Mouse (Mus musculus) heart, embryonic 12.5 days (tissue): ENCODE results near the gene Lst1. TPM values are rescaled to one million over a fixed set of nuclear protein-coding genes. Genes with fewer than 3 reads are reported as not detected.
A peak's percentile ranks its signal among the peaks of the same experiment; 100 is the strongest.

Experiments used
- ATAC-seq: fragments of 200-750 bp; cut with Nextera tagmentation; 2 replicates; pipeline ENCODE4 v1.8.0; 2017; ENCODE audit warnings: moderate TSS enrichment, moderate library complexity; ENCODE audit not compliant: insufficient number of reproducible peaks, low FRiP score
- H3K27ac ChIP-seq: fragments of 300-500 bp; sonication (generic); 2 replicates; pipeline ENCODE4 v1.5.1; 2016; ENCODE audit warnings: mild to moderate bottlenecking, moderate library complexity; ENCODE audit not compliant: poor library complexity, severe bottlenecking
- H3K27me3 ChIP-seq: fragments of 300-500 bp; sonication (generic); replicated peaks from 2 replicates; pipeline ENCODE4 v1.6.1; 2016; ENCODE audit warnings: mild to moderate bottlenecking, moderate library complexity
- H3K36me3 ChIP-seq: fragments of 300-500 bp; sonication (generic); 2 replicates; pipeline ENCODE4 v1.6.1; 2016; ENCODE audit warnings: mild to moderate bottlenecking, moderate library complexity
- H3K4me1 ChIP-seq: fragments of 300-500 bp; sonication (generic); replicated peaks from 2 replicates; pipeline ENCODE4 v1.6.1; 2016; ENCODE audit warnings: mild to moderate bottlenecking
- H3K4me2 ChIP-seq: fragments of 300-500 bp; sonication (generic); 2 replicates; pipeline ENCODE4 v1.6.1; 2016; ENCODE audit warnings: mild to moderate bottlenecking, moderate library complexity
- H3K4me3 ChIP-seq: fragments of 300-500 bp; sonication (generic); 2 replicates; pipeline ENCODE4 v1.5.1; 2016; ENCODE audit warnings: mild to moderate bottlenecking
- H3K9ac ChIP-seq: fragments of 300-500 bp; sonication (generic); 2 replicates; pipeline ENCODE4 v1.6.1; 2016; ENCODE audit warnings: mild to moderate bottlenecking, moderate library complexity
- H3K9me3 ChIP-seq: fragments of 300-500 bp; sonication (generic); replicated peaks from 2 replicates; pipeline ENCODE4 v1.6.1; 2016; ENCODE audit warnings: mild to moderate bottlenecking, moderate library complexity
- WGBS: fragments of 180-500 bp; shearing (Covaris S2); methylation state at CpG from one replicate; pipeline ENCODE4 v1.1.7; 2016; 5-methylcytosine and 5-hydroxymethylcytosine counted together
- polyA plus RNA-seq: library from polyadenylated mRNA; unstranded; fragments of >200 nt; fragmentation: Nextera tagmentation; extraction: Ambion mirVana; gene quantifications from 2 replicates; pipeline ENCODE4 v1.2.1, GENCODE M21; 2016

Gene Lst1
- polyA plus RNA-seq, 1 experiment from 2014 or later = 5.2 TPM

DNA sequence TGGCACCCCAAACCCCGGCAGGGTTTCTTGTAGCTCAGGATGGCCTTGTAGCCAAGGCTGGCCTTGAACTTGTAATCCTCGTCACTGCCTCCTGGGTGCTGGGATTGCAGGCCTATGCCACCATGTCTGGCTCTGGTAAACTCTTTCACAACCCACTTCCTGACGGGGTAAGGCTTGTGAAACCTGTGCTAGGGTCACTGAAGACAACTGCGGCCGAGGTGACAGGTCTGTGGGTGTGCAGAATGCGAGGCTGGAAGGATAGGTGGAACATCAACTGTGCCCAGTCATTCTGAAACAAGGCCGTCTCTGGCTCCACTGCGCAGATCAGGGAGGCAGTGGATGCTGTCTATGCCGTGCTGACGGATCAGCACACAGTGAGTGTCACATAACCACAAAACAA lies 42.8 kb upstream of the Lst1 start:
- no peaks in the 10 kb centered on the region for H3K9me3 ChIP-seq
- no peak overlapping the region for H3K4me3 ChIP-seq
- ATAC-seq = no peak
- H3K27me3 ChIP-seq = no peaks in the 10 kb centered on the region
- no peak overlapping the region for H3K27ac ChIP-seq
- WGBS = 90% methylated on average over 10 of the region's 10 CpGs
- H3K9ac ChIP-seq = no peak overlapping the region
- no peak overlapping the region for H3K4me2 ChIP-seq
- peaks cover 30% of the 10 kb centered on the region for H3K4me1 ChIP-seq
- peaks cover 50% of the 10 kb centered on the region for H3K36me3 ChIP-seq

DNA sequence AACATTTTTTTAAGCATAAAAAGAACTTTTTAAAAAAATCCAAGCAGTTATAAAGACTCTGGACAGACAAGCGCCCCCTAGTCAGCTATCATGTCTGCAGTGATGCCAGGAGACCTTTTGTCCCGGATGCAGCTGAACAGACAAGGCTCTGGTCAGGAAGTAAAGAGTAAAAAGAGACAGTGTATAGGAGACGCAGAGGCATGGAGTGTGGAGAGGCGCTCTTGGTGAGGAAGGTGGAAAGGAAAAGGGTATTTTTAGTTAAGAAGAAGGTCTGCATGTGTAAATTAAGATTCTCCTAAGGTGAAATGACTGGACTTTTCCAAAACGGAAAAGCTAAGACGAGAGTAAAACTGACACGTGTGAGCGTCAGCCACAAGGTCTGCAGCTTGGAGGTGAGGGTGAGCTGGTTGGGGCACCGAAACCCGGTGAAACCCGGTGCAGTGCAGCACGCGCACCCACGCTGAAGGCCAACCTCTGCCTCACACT lies 38.4 kb upstream of the Lst1 start:
- 75% methylated on average over 14 of the region's 14 CpGs for WGBS
- Histone ChIP-seq H3K9me3 (no peaks in the 10 kb centered on the region), H3K4me2 (no peak overlapping the region), H3K4me1 (peaks cover 10% of the 10 kb centered on the region; the same call in 1 of the 2 replicates), H3K4me3 (no peak overlapping the region), H3K27me3 (no peaks in the 10 kb centered on the region), H3K27ac (no peak overlapping the region), H3K9ac (no peak overlapping the region), H3K36me3 (peaks cover 66% of the 10 kb centered on the region)
- ATAC-seq = no peak

DNA sequence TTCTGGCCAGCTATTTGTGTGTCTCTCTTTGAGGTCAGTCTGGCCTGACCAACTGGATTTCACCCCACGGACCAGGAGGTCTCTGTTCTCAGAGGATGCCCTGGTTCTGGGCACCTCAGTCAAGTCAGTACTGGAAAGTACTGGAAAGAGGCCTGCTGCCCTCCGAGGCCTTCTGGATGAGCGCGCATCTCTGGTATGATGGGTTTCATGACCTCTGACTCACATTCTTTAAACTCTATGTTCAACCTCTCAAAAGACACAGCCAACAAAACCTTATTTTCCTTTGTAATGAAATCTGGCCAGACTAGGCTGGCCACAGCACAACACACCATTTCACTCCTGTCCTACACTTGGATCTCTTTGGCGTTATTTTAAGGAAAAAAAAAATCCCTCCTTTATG lies 37.2 kb upstream of the Lst1 start:
- H3K9ac ChIP-seq = no peak overlapping the region
- WGBS = 90% methylated on average over 5 of the region's 5 CpGs

DNA sequence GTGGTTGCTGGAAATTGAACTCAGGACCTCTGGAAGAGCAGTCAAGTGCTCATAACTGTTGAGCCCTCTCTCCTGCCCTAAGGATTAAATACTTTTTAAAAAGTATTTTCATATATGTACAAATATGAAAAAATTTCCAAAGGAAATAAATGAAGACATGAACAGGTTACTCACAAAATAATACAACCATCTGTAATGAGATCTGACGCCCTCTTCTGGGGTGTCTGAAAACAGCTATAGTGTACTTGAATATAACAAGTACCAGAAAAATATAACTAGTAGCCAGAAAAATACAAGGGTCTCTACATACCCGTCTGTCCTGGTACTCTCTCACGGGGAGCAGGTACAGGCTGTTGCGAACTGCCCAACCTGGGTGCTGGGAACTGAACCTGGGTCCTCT lies 36.4 kb upstream of the Lst1 start:
- H3K27me3 ChIP-seq = no peaks in the 10 kb centered on the region
- no peaks in the 10 kb centered on the region for H3K9me3 ChIP-seq
- ATAC-seq = no peak
- H3K9ac ChIP-seq = no peak overlapping the region
- no peak overlapping the region for H3K27ac ChIP-seq
- H3K4me2 ChIP-seq = no peak overlapping the region
- no peak overlapping the region for H3K4me3 ChIP-seq
- peaks cover 64% of the 10 kb centered on the region for H3K36me3 ChIP-seq
- peaks cover 19% of the 10 kb centered on the region for H3K4me1 ChIP-seq
- whole genome bisulfite sequencing = 91% methylated on average over 4 of the region's 4 CpGs

More for the DNA sequence above, 37.2 kb upstream of the Lst1 start:
- Histone ChIP-seq H3K4me3 (no peak overlapping the region), H3K4me2 (no peak overlapping the region), H3K27ac (no peak overlapping the region), H3K27me3 (no peaks in the 10 kb centered on the region), H3K36me3 (peaks cover 62% of the 10 kb centered on the region), H3K9me3 (no peaks in the 10 kb centered on the region), H3K4me1 (peaks cover 11% of the 10 kb centered on the region)
- ATAC-seq = no peak

DNA sequence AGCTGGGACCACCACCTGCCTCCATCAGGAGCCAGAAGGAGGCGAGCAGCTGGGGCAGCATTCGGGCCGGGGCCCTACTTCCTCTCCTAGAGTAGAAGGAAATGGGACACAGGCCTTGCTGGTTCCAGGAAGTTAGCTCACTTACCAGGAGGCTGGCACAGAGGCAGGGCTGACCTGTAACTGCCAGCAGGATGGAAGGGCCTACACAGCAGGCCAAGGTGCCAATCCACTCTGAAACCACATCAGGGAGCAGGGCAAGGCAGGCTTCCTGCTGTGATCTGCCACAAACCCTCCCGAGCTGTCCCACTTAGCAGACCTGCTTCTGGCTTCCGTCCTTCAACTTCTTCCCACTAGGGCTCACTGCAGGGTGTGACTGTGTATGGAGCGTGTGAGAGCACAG lies 34.1 kb upstream of the Lst1 start:
- H3K4me2 ChIP-seq = no peak overlapping the region
- H3K9me3 ChIP-seq = no peaks in the 10 kb centered on the region
- H3K4me3 ChIP-seq = no peak overlapping the region
- 0 out of 2 replicates have a peak overlapping the region, but pooled peaks have one; percentile 1 for H3K9ac ChIP-seq
- H3K36me3 ChIP-seq = peaks cover 42% of the 10 kb centered on the region
- H3K4me1 ChIP-seq = peaks cover 23% of the 10 kb centered on the region
- WGBS = 61% methylated on average over 6 of the region's 6 CpGs
- no peaks in the 10 kb centered on the region for H3K27me3 ChIP-seq
- no peak for ATAC-seq
- H3K27ac ChIP-seq = 0 out of 2 replicates have a peak overlapping the region, but pooled peaks have one; percentile 16

DNA sequence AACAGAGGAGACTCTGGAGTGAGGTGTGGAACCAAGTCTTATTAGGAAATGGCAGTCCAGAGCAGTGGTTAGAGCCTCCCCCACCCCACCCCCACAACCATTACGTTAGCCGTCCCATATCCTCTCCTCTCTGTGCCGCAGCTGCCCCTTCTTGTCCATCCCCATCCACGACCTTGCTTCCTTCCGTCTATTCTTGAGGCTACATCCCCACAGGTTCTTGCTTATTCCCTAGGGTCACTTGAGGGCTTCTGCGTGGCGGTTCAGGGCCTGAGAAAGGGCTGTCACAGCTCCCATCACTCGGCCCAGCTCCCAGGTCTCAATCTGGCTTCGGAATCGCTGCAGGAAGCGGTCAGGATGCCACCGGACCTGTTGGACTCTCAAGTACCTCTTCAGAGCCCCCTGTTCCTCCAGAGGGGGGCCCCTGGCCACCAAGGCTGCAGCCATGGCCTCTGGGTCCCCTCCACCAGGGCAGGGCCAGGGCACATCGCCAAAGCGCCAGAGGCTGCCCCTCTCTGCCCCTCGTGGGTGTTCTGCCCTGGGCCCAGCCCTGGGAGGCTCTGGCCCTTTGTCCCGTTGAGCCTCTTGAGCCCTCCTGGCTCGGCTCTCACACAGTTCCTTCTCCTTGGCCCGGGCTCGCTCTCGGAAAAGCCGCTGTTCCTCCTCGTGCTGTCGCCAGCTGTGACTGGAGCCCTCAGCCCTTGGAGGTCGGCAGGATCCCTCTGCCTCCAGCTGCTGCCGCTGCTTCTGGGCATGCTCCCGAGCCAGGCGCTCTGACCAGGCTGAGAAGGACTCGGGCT lies 32.1 kb upstream of the Lst1 start, which contains the start of gene Gm16181:
Gene Gm16181, plus strand, starts transcription at position 679 of the 797 bp plus-strand sequence.
- ATAC-seq = no peak

DNA sequence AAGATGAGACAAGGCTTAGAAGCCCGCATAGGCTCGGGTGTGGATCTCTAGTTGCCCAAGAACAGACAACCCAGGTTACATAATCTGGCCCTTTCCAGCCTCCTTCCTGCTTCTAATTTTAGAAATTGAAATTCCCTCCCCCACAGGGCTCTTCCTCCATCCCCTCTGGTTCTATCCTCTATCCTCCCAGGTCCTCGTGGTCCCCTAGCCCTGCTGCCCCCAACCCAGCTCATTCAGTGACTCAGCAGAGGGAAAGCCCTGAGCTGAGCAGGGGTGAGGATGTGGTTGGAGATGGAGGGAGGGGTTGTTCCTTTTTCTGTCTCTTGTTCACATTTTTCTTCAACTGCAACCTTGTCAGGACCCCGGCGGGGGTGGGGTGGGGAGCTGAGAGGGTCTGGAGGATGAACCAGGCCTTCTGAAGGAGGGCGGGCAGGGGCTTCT lies 31.4 kb upstream of the Lst1 start:
- Histone ChIP-seq H3K36me3 (peaks cover 29% of the 10 kb centered on the region), H3K9ac (no peak overlapping the region), H3K9me3 (no peaks in the 10 kb centered on the region), H3K4me2 (no peak overlapping the region), H3K27me3 (no peaks in the 10 kb centered on the region), H3K27ac (peak overlapping the region; percentile 69), H3K4me1 (peaks cover 21% of the 10 kb centered on the region), H3K4me3 (no peak overlapping the region)
- ATAC-seq = no peak
- 57% methylated on average over 6 of the region's 6 CpGs for WGBS

More for the DNA sequence above, 32.1 kb upstream of the Lst1 start, which contains the start of gene Gm16181:
- Histone ChIP-seq H3K27me3 (no peaks in the 10 kb centered on the region), H3K4me1 (peaks cover 21% of the 10 kb centered on the region), H3K4me3 (no peak within 1 kb of the TSS), H3K27ac (peak within 1 kb of the TSS; percentile 69; the same call in 1 of the 2 replicates), H3K4me2 (no peak within 1 kb of the TSS), H3K9me3 (no peaks in the 10 kb centered on the region), H3K9ac (no peak within 1 kb of the TSS), H3K36me3 (peaks cover 35% of the 10 kb centered on the region)
- 75% methylated on average over 28 of the region's 28 CpGs for WGBS

DNA sequence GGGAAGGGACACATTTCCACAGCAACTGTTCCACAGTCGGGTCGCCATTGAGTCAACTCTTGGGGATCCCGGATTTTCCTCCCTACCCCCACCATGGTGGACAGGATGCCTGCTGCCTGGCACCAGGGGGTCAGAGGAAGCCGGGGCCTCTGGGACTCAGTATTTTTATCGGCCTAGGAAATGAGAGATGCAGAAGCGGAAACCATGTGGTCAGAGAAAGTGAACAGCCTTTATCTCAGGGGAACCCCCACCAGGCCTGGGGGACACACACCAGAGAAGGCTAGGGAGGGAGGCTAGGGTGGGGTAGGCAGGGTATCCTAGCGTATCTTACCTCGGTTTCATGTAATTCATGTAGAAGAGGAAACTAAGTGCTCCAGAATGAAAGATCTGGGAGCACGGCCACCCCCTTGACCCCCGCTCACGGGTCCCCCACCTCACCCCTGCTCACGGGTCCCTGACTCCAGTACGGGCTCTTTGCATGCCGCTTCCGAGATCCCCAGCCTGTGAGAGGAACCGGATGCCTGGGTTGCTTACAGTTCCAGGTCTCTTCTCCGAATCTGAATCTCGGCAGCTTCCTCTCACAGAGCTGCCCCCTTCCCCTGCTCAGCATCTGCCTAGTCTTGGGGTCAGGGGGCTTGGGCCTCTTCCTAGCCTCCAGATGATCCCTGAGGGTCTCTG lies 30.4 kb upstream of the Lst1 start:
- Histone ChIP-seq H3K4me1 (peaks cover 21% of the 10 kb centered on the region), H3K4me2 (no peak overlapping the region), H3K4me3 (no peak overlapping the region), H3K27ac (peak overlapping the region; percentile 69), H3K9me3 (no peaks in the 10 kb centered on the region), H3K36me3 (peaks cover 25% of the 10 kb centered on the region), H3K9ac (no peak overlapping the region), H3K27me3 (0 out of 2 replicates have a peak, but pooled peaks cover 3% of the 10 kb centered on the region)
- WGBS = 59% methylated on average over 18 of the region's 18 CpGs
- ATAC-seq = peak; percentile 68

DNA sequence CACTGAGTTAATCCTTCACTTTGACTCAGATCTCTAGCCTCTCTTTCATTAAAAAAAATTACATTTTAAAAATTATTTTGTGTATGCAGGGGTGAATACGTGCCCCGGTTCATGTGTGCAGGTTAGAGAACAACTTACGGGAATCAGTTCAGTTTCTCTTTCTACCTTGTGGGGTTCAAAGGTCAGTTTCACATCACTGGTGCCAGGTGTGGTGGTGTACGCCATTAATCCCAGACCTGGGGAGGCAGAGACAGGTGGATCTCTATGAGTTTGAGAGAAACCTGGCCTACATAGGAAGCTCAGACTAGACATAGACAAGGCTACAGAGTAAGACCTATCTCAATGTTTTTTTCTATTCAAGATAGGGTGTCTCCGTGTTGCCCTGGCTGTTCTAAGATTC lies 24.8 kb upstream of the Lst1 start:
- Histone ChIP-seq H3K27me3 (0 out of 2 replicates have a peak, but pooled peaks cover 7% of the 10 kb centered on the region), H3K9ac (no peak overlapping the region), H3K4me3 (no peak overlapping the region), H3K4me2 (no peak overlapping the region), H3K36me3 (no peaks in the 10 kb centered on the region), H3K9me3 (no peaks in the 10 kb centered on the region), H3K4me1 (no peaks in the 10 kb centered on the region), H3K27ac (no peak overlapping the region)
- ATAC-seq = no peak
- 90% methylated on average over 5 of the region's 5 CpGs for WGBS

DNA sequence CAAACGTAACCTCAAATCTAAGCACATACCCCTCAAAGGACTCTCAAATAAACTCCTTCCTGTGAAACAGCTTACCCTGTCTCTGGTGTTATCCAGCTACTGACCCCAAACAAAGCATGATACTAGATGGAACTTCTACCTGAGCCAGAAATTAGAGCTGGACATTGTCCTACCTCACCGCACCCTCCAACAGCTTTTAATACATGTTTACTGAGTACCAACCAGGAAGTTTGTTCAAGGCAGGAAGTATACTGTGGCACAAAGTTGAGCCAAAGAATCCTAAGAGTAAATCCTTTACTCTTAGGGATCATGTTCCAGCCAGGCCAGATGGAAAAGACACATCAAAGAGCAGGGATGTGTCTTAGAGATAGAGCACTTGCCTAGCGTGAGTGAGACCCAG lies 22.4 kb upstream of the Lst1 start:
- Histone ChIP-seq H3K4me2 (no peak overlapping the region), H3K9ac (no peak overlapping the region), H3K27me3 (peaks cover 7% of the 10 kb centered on the region; the same call in 1 of the 2 replicates), H3K27ac (no peak overlapping the region), H3K9me3 (no peaks in the 10 kb centered on the region), H3K36me3 (no peaks in the 10 kb centered on the region), H3K4me1 (no peaks in the 10 kb centered on the region), H3K4me3 (no peak overlapping the region)
- ATAC-seq = no peak
- 67% methylated on average over 3 of the region's 3 CpGs for WGBS
